In the genomic region with DNA sequence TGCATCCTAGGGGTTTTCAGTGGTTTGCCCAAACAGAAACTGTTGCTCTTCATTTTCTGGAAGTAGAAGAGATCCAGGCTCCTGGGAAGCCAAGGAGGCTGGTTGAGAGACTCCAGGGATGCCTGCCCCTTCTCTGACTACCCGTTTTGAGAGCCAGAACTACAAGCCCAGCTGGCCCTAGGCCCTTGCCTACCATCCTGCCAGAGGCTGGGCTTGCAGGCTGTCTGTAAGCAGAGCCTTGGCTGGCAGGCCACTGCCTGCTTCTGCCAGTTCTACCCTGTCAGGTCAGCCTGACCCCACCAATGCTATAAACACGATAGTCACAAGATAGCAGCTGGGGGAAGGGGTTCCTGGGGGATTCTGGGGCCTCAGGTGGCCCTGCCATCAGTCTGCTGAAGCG, we compare ENCODE assay signal across 9 mouse cellular contexts. TPM values are rescaled to one million over a fixed set of nuclear protein-coding genes. Genes with fewer than 3 reads are reported as not detected.
A peak's percentile ranks its signal among the peaks of the same experiment; 100 is the strongest.
DNase-seq lines count a peak whose midpoint lies in the region; ATAC-seq and TF ChIP-seq lines count a peak whose summit lies in the region.
"Had no signal": no experiment of that assay in that cellular context is flagged by ENCODE, and none has a peak within 500 bp of the region (broad histone marks: within the 10 kb centered on the region; RNA-seq: fewer than 3 reads in every experiment).

No protein-coding gene starts in this region.

- H3K9ac ChIP-seq in kidney, embryonic 15.5 days = no peak overlapping the region
- no peak overlapping the region for H3K9ac ChIP-seq in kidney, embryonic 14.5 days (ENCODE audit: low read depth, low read length)
- no peak overlapping the region for H3K9ac ChIP-seq in kidney, postnatal 0 days (ENCODE audit: low read depth, low read length)

- H3K9me3 ChIP-seq in kidney, embryonic 15.5 days (replicated peaks) = no peaks in the 10 kb centered on the region
- no peaks in the 10 kb centered on the region for H3K9me3 ChIP-seq in kidney, embryonic 14.5 days (ENCODE audit: control insufficient read depth, low read length)
- H3K9me3 ChIP-seq in kidney, postnatal 0 days (replicated peaks; ENCODE audit: low read length) = no peaks in the 10 kb centered on the region

- no peak for TF ChIP-seq POLR2A in cortical plate, adult 2 months (IDR thresholded peaks at IDR 0.05; ENCODE audit: extremely low read depth, insufficient read depth, low read length)

- H3K4me1 ChIP-seq in kidney, embryonic 15.5 days = peaks cover 81% of the 10 kb centered on the region
- H3K4me1 ChIP-seq in kidney, embryonic 14.5 days (ENCODE audit: control insufficient read depth, insufficient read depth, low read length) = peaks cover 39% of the 10 kb centered on the region
- peaks cover 6% of the 10 kb centered on the region; the same call in 1 of the 2 replicates for H3K4me1 ChIP-seq in cortical plate, adult 2 months (ENCODE audit: control insufficient read depth, insufficient read depth, low read length)
- peaks cover 42% of the 10 kb centered on the region for H3K4me1 ChIP-seq in kidney, postnatal 0 days (replicated peaks; ENCODE audit: insufficient read depth, low read length)

- no peaks in the 10 kb centered on the region for H3K27me3 ChIP-seq in kidney, embryonic 15.5 days
- H3K27me3 ChIP-seq in kidney, embryonic 14.5 days (ENCODE audit: control insufficient read depth, insufficient read depth, low read length) = no peaks in the 10 kb centered on the region
- H3K27me3 ChIP-seq in kidney, postnatal 0 days (ENCODE audit: insufficient read depth, low read length) = no peaks in the 10 kb centered on the region
- H3K27me3 ChIP-seq: Patski had no signal

- no peak for TF ChIP-seq CTCF in cortical plate, adult 2 months (IDR thresholded peaks at IDR 0.05; ENCODE audit: extremely low read depth, insufficient read depth, low read length)
- no peak for TF ChIP-seq CTCF in kidney, postnatal 0 days (IDR thresholded peaks at IDR 0.05; ENCODE audit: low read depth)

- DNase-seq in heart, adult 18-20 months = peak; percentile 73 to 82
- DNase-seq in kidney, postnatal 0 days (ENCODE audit: low spot score) = no peak
- DNase-seq in spleen, postnatal 10 days (ENCODE audit: low spot score in 2 of 2) = no peak
- no peak for DNase-seq in retina, embryonic 14.5 days (ENCODE audit: low spot score)
- DNase-seq in thymus, postnatal 36 days = no peak

- ATAC-seq in kidney, embryonic 15.5 days (replicated peaks; ENCODE audit: low FRiP score) = no peak
- no peak for ATAC-seq in kidney, embryonic 14.5 days (ENCODE audit: low FRiP score, low TSS enrichment)
- no peak for ATAC-seq in kidney, postnatal 0 days (replicated peaks; ENCODE audit: low FRiP score, low read depth)
- ATAC-seq: Patski had no signal

- no peak overlapping the region for H3K4me2 ChIP-seq in kidney, embryonic 15.5 days
- H3K4me2 ChIP-seq in kidney, embryonic 14.5 days (replicated peaks; ENCODE audit: low read depth, low read length) = no peak overlapping the region
- H3K4me2 ChIP-seq in kidney, postnatal 0 days (ENCODE audit: low read length) = no peak overlapping the region

- H3K36me3 ChIP-seq in kidney, embryonic 15.5 days = no peaks in the 10 kb centered on the region
- no peaks in the 10 kb centered on the region for H3K36me3 ChIP-seq in kidney, embryonic 14.5 days (ENCODE audit: control insufficient read depth, insufficient read depth, low read length)
- no peaks in the 10 kb centered on the region for H3K36me3 ChIP-seq in kidney, postnatal 0 days (ENCODE audit: insufficient read depth, low read length)

- WGBS in kidney, embryonic 15.5 days = 65% methylated on average over 3 of the region's 3 CpGs
- WGBS in kidney, embryonic 14.5 days = 63% methylated on average over 3 of the region's 3 CpGs
- WGBS in kidney, postnatal 0 days = 64% methylated on average over 3 of the region's 3 CpGs

- peak overlapping the region; percentile 63; the same call in 1 of the 2 replicates for H3K27ac ChIP-seq in kidney, embryonic 15.5 days
- H3K27ac ChIP-seq in kidney, embryonic 14.5 days (ENCODE audit: low read depth, low read length) = no peak overlapping the region
- peak overlapping the region; percentile 82; the same call in 1 of the 2 replicates for H3K27ac ChIP-seq in cortical plate, adult 2 months (ENCODE audit: insufficient read depth, low read length)
- H3K27ac ChIP-seq in kidney, postnatal 0 days = peak overlapping the region; percentile 57

- no peak overlapping the region for H3K4me3 ChIP-seq in kidney, embryonic 15.5 days (replicated peaks)
- H3K4me3 ChIP-seq in kidney, embryonic 14.5 days (ENCODE audit: low read length) = no peak overlapping the region
- no peak overlapping the region for H3K4me3 ChIP-seq in cortical plate, adult 2 months (ENCODE audit: insufficient read depth, low read length)
- no peak overlapping the region for H3K4me3 ChIP-seq in kidney, postnatal 0 days (replicated peaks; ENCODE audit: low read depth, low read length)

RNA-seq across cellular contexts. Expression of a gene that starts 48.7 kb away (rescaled TPM):
- 57.5 and 65.2 TPM in 2 replicates for polyA plus RNA-seq in kidney, embryonic 15.5 days (2015; fragmentation: Nextera tagmentation; extraction: Ambion mirVana)
- polyA plus RNA-seq in kidney, embryonic 14.5 days (2014; fragmentation: Nextera tagmentation; extraction: Ambion mirVana) = 62.3 and 63.6 TPM in 2 replicates
- 68.8 and 69.7 TPM in 2 replicates for polyA plus RNA-seq in cortical plate, adult 2 months (2012; rRNA removed)
- total RNA-seq in heart, adult 18-20 months (2021) = 100 to 1,000 TPM; 327 to 375 TPM
- 76.3 and 77.7 TPM in 2 replicates for polyA plus RNA-seq in kidney, postnatal 0 days (2015; fragmentation: Nextera tagmentation; extraction: Ambion mirVana)

RNA-seq across cellular contexts. Expression of a gene that starts 57.6 kb away (rescaled TPM):
- polyA plus RNA-seq in kidney, embryonic 15.5 days (2015; fragmentation: Nextera tagmentation; extraction: Ambion mirVana) = 18.8 and 23.4 TPM in 2 replicates
- 13.2 and 17.0 TPM in 2 replicates for polyA plus RNA-seq in kidney, embryonic 14.5 days (2014; fragmentation: Nextera tagmentation; extraction: Ambion mirVana)
- 22.3 and 23.9 TPM in 2 replicates for polyA plus RNA-seq in cortical plate, adult 2 months (2012; rRNA removed)
- 10 to 100 TPM; 40.0 to 43.8 TPM for total RNA-seq in heart, adult 18-20 months (2021)
- 16.4 and 19.4 TPM in 2 replicates for polyA plus RNA-seq in kidney, postnatal 0 days (2015; fragmentation: Nextera tagmentation; extraction: Ambion mirVana)

Comparison
In these comparisons a context has a peak if more than half of its experiments do, and no peak if none do; other contexts are left out.
1. DNase-seq: peak in heart, adult 18-20 months (2 of 2); none in kidney, postnatal 0 days (single experiment), spleen, postnatal 10 days (0 of 2), retina, embryonic 14.5 days (single experiment) and thymus, postnatal 36 days (0 of 2).